Mouse (Mus musculus): ENCODE data around the gene Ppm1b. TPM values are rescaled to one million over a fixed set of nuclear protein-coding genes. Genes with fewer than 3 reads are reported as not detected.

Gene Ppm1b
- polyA plus RNA-seq, 1 experiment, result 67.9 TPM

- Histone ChIP-seq H3K4me3 (replicated peaks; ENCODE audit: control insufficient read depth, low read depth, low read length) (no peak overlapping the region), H3K4me1 (ENCODE audit: control insufficient read depth, insufficient read depth, low read length) (no peaks in the 10 kb centered on the region), H3K27ac (ENCODE audit: control insufficient read depth, insufficient read depth, low read depth, low read length, poor library complexity) (no peak overlapping the region)
- TF ChIP-seq POLR2A (IDR thresholded peaks at IDR 0.05; ENCODE audit: borderline replicate concordance, control insufficient read depth, low read depth, low read length) (no peak), CTCF (IDR thresholded peaks at IDR 0.05; ENCODE audit: control insufficient read depth, insufficient read depth, low read length) (peak; percentile 35; the same call in 1 of the 2 replicates)
- 87% methylated on average over 8 of the region's 8 CpGs for WGBS
Measured at GRCm38 (mm10) chr17:85071088-85071775, 114.7 kb downstream of the Ppm1b start.

GRCm38 (mm10) chr17:85072383-85072782 is 115.8 kb downstream of the Ppm1b start:
- Histone ChIP-seq H3K4me1 (ENCODE audit: control insufficient read depth, insufficient read depth, low read length) (no peaks in the 10 kb centered on the region), H3K4me3 (replicated peaks; ENCODE audit: control insufficient read depth, low read depth, low read length) (no peak overlapping the region), H3K27ac (ENCODE audit: control insufficient read depth, insufficient read depth, low read depth, low read length, poor library complexity) (no peak overlapping the region)
- no peak for TF ChIP-seq POLR2A (IDR thresholded peaks at IDR 0.05; ENCODE audit: borderline replicate concordance, control insufficient read depth, low read depth, low read length)
- no peak for TF ChIP-seq CTCF (IDR thresholded peaks at IDR 0.05; ENCODE audit: control insufficient read depth, insufficient read depth, low read length)
- WGBS, result 88% methylated on average over 11 of the region's 11 CpGs

GRCm38 (mm10) chr17:85073214-85073613 is 116.7 kb downstream of the Ppm1b start:
- no peak for TF ChIP-seq CTCF (IDR thresholded peaks at IDR 0.05; ENCODE audit: control insufficient read depth, insufficient read depth, low read length)
- TF ChIP-seq POLR2A (IDR thresholded peaks at IDR 0.05; ENCODE audit: borderline replicate concordance, control insufficient read depth, low read depth, low read length), result no peak
- H3K27ac ChIP-seq (ENCODE audit: control insufficient read depth, insufficient read depth, low read depth, low read length, poor library complexity), result no peak overlapping the region
- H3K4me3 ChIP-seq (replicated peaks; ENCODE audit: control insufficient read depth, low read depth, low read length), result no peak overlapping the region
- H3K4me1 ChIP-seq (ENCODE audit: control insufficient read depth, insufficient read depth, low read length), result no peaks in the 10 kb centered on the region
- 87% methylated on average over 7 of the region's 7 CpGs for WGBS

Other genes starting within 250 kb of the Ppm1b start
- gene Lrpprc, start 166.0 kb upstream of the Ppm1b start, polyA plus RNA-seq (2011; ENCODE audit: insufficient read depth, insufficient read length, low replicate concordance, missing spikeins), result 14.1 and 27.6 TPM in 2 replicates
- gene Slc3a1, start 71.6 kb downstream of the Ppm1b start, polyA plus RNA-seq (2011; ENCODE audit: insufficient read depth, insufficient read length, low replicate concordance, missing spikeins), result 1.3 TPM in 1 of 2 replicates, not detected in the other
- gene Prepl, start 133.5 kb downstream of the Ppm1b start, polyA plus RNA-seq (2011; ENCODE audit: insufficient read depth, insufficient read length, low replicate concordance, missing spikeins), result 6.0 and 11.3 TPM in 2 replicates
- 0.86 and 4.3 TPM in 2 replicates for gene Camkmt, start 133.8 kb downstream of the Ppm1b start, polyA plus RNA-seq (2011; ENCODE audit: insufficient read depth, insufficient read length, low replicate concordance, missing spikeins)